Mouse (Mus musculus): Measurements from ENCODE around the gene Tpst2. TPM values are rescaled to one million over a fixed set of nuclear protein-coding genes. Genes with fewer than 3 reads are reported as not detected.

Gene Tpst2
- polyA plus RNA-seq, 1 experiment: 42.1 TPM

DNA sequence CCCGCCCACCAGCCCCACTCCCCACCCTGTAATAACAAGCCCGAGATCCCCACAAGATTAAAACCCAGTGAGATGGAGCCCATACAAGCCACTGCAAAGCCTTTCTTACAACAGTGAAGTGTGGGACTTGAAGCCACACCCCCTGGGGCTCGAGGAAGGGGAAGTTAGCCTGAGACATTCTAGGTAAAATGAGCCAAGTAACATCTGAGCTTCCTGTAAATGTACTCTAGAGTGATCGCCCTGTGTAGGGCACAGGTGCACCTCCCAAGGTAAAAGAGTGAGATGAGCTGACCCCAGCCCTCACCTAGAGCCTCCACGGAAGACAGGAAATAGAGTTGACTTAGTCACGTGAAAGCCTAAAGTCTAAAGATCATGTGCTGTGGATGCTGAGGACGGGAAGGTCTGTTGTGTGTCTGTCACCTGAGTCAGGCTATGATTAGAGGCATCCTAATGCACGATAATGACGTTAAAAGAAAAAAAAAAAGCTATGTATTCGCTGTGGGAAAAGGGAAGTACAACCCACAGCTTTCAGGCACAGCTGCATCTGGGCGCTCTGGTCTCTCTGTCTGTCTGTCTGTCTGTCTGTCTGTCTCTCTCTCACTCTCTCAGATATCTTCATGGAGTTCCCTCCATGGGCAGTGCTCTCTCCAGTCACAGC, 10.6 kb downstream of the Tpst2 start:
- TF ChIP-seq CTCF (IDR thresholded peaks at IDR 0.05; ENCODE audit: low read depth, low read length): no peak
- TF ChIP-seq POLR2A (IDR thresholded peaks at IDR 0.05; ENCODE audit: borderline replicate concordance, low read depth, low read length): no peak
- H3K27ac ChIP-seq (ENCODE audit: insufficient read depth, low read depth, low read length): peak overlapping the region; percentile 72
- peaks cover 59% of the 10 kb centered on the region for H3K4me1 ChIP-seq (ENCODE audit: control insufficient read depth, insufficient read depth, low read length)
- H3K4me3 ChIP-seq (ENCODE audit: insufficient read depth, low read length): peak overlapping the region; percentile 31

DNA sequence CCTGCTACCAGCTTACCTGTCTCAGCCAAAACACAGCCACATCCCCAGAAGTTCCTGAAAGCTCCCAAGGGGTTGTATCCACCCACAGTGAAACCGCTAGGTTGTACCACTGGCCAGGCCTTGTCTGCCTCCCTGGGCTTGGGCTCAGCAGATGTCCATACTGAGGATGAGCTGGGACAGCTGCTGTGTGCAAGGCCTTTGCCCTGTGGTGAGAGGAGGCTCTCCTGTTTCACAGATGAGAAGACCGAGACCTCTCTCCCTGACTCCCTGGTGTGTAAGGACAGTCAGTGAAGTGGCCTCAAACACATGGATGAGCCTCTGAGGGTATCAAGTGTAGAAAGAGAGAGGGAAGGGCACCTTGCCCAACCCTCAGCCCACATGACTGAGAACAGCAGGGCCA, 11.2 kb downstream of the Tpst2 start:
- TF ChIP-seq CTCF (IDR thresholded peaks at IDR 0.05; ENCODE audit: low read depth, low read length) (no peak), POLR2A (IDR thresholded peaks at IDR 0.05; ENCODE audit: borderline replicate concordance, low read depth, low read length) (no peak)

DNA sequence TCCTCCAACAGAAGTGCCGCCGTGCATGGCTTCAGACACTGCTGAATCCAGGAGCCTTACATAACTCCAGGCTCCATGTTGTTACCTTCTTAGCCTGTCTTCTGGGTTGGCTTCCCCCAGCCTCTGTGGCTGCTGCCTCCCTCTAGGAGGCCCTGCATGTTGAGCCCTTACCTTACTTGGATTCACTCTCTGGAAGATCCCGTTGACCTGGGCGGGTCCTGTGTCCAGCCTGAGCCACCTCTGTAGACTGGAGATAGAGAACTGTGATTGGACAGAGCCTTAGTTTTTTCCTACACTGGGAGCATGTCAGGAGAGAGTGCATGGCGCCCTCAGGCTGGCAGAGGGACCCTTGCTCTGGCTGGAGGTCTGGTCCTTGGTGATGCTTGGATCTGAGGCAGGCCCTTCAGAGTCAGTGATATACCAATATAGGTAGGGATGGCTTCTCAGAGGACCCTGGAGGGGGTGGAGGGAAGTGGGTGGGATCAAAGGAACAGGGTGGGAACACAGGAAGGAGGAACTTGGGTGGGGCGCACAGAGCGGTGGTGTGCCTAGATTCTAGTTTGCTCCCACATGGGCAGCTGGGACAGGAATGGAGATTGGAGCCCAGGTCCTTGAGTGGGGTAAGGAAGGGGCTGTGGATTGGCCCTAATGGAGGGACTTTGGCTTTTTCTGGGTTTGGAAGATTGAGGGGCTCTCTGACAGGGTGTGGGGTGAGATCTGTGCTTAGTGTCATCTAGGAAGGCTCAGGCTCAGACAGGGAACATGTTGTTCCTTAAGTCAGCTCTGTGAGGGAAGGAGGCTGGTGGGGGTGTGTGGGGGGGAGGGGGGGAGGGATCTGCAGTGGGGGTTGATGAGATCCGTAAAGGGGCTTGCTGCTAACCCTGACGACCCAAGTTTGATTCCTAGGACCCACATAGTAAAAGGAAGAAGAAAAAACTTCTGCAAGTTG, 12.0 kb downstream of the Tpst2 start:
- Histone ChIP-seq H3K4me1 (ENCODE audit: control insufficient read depth, insufficient read depth, low read length) (peaks cover 47% of the 10 kb centered on the region), H3K4me3 (ENCODE audit: insufficient read depth, low read length) (no peak overlapping the region), H3K27ac (ENCODE audit: insufficient read depth, low read depth, low read length) (no peak overlapping the region)
- no peak for TF ChIP-seq CTCF (IDR thresholded peaks at IDR 0.05; ENCODE audit: low read depth, low read length)
- no peak for TF ChIP-seq POLR2A (IDR thresholded peaks at IDR 0.05; ENCODE audit: borderline replicate concordance, low read depth, low read length)

More for the DNA sequence above, 11.2 kb downstream of the Tpst2 start:
- Histone ChIP-seq H3K27ac (ENCODE audit: insufficient read depth, low read depth, low read length) (peak overlapping the region; percentile 10; the same call in 1 of the 2 replicates), H3K4me1 (ENCODE audit: control insufficient read depth, insufficient read depth, low read length) (peaks cover 55% of the 10 kb centered on the region), H3K4me3 (ENCODE audit: insufficient read depth, low read length) (no peak overlapping the region)

DNA sequence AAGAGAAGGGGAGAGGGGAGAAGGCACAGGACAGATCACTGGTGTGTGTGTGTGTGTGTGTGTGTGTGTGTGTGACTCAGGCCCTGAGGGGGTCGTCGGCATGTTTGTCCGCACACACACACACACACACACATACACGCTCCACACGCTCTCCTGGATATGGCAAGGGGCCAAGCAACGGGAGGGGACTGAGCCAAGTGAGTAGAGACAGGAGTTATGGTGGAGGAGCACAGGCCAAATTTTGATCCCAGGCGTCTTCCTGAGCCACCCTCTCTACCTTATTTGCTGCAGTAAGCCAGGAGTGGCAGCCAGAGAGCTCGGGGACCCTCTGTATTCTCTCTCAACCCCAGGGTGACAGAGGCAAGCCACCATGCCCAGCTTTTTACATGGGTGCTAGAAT, 12.7 kb downstream of the Tpst2 start:
- TF ChIP-seq POLR2A (IDR thresholded peaks at IDR 0.05; ENCODE audit: borderline replicate concordance, low read depth, low read length) (no peak), CTCF (IDR thresholded peaks at IDR 0.05; ENCODE audit: low read depth, low read length) (no peak)
- Histone ChIP-seq H3K27ac (ENCODE audit: insufficient read depth, low read depth, low read length) (no peak overlapping the region), H3K4me3 (ENCODE audit: insufficient read depth, low read length) (no peak overlapping the region), H3K4me1 (ENCODE audit: control insufficient read depth, insufficient read depth, low read length) (peaks cover 39% of the 10 kb centered on the region)

DNA sequence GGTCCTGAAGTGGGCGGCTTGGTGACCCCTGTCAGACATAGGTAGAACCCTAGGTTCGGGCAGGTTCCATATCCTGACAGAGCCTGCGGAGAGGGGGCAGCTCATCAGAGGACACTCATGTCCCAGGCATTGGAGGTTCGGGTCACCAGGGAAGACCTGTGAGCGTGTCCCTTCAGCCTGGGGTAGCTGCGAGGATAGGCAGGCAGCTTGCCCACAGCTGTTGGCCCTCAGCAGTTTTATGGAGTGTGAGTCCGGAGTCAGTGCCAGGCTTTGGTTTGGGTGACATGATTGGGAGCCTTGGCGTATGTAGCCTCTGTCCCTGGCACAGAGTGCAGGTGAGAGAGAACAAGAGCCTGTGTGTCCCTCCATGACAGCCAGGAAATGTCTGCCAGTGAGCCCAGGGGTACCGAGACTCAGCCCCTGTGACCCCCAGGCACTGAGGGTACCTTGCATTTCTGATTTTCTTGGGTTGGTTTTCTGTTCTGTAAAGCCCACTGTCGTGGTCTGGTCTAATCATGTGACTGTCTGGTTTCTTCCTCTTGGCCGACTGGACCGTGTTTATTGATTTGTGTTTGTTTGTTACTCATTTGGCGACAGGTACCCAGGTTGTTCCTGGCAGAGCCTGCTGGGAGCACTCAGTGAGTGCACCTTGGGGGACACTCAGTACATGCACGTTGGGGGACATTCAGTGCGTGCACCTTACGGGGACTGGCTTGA, 13.5 kb downstream of the Tpst2 start:
- TF ChIP-seq CTCF (IDR thresholded peaks at IDR 0.05; ENCODE audit: low read depth, low read length): no peak
- no peak for TF ChIP-seq POLR2A (IDR thresholded peaks at IDR 0.05; ENCODE audit: borderline replicate concordance, low read depth, low read length)
- Histone ChIP-seq H3K4me1 (ENCODE audit: control insufficient read depth, insufficient read depth, low read length) (peaks cover 38% of the 10 kb centered on the region), H3K27ac (ENCODE audit: insufficient read depth, low read depth, low read length) (no peak overlapping the region), H3K4me3 (ENCODE audit: insufficient read depth, low read length) (no peak overlapping the region)

DNA sequence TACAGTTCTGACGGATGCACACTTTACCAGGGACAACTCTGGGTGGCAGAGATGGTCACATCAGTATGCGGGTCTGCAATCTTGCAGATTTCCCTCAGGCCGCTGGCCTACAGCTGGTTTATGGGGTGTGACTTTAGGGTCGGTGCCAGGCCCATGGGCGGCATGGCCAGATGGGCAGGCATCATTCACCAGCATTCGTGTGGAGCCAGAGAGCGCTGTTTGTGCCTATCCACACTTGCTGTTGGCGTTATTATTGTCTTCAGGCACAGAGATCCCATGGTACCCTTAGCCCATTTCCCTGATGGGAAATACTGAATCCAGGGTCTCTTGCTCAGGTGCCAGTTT, 14.0 kb downstream of the Tpst2 start:
- peaks cover 39% of the 10 kb centered on the region for H3K4me1 ChIP-seq (ENCODE audit: control insufficient read depth, insufficient read depth, low read length)

DNA sequence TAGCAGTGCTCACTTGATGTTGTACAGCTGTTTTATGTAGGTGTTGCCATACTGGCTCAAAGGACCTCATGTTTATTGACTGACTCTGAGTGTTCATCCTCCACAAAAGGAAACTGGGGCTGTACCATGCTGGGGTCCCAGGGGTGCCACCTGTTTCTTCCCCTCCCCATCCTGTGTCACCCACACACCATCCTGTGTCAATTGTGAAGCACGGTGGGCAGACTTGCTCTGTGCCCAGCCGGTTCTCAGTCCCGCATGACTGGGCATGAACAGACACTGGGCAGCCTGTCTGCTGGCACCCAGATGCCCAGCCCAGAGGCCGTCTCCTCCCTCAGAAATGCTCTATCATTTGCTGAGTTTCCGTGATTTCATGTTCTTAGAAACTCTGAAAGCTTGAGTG, 15.4 kb downstream of the Tpst2 start:
- Histone ChIP-seq H3K4me1 (ENCODE audit: control insufficient read depth, insufficient read depth, low read length) (peaks cover 33% of the 10 kb centered on the region), H3K4me3 (ENCODE audit: insufficient read depth, low read length) (no peak overlapping the region), H3K27ac (ENCODE audit: insufficient read depth, low read depth, low read length) (no peak overlapping the region)
- TF ChIP-seq POLR2A (IDR thresholded peaks at IDR 0.05; ENCODE audit: borderline replicate concordance, low read depth, low read length): no peak
- TF ChIP-seq CTCF (IDR thresholded peaks at IDR 0.05; ENCODE audit: low read depth, low read length): no peak

More for the DNA sequence above, 14.0 kb downstream of the Tpst2 start:
- H3K27ac ChIP-seq (ENCODE audit: insufficient read depth, low read depth, low read length): no peak overlapping the region
- no peak for TF ChIP-seq POLR2A (IDR thresholded peaks at IDR 0.05; ENCODE audit: borderline replicate concordance, low read depth, low read length)
- TF ChIP-seq CTCF (IDR thresholded peaks at IDR 0.05; ENCODE audit: low read depth, low read length): no peak
- H3K4me3 ChIP-seq (ENCODE audit: insufficient read depth, low read length): no peak overlapping the region

DNA sequence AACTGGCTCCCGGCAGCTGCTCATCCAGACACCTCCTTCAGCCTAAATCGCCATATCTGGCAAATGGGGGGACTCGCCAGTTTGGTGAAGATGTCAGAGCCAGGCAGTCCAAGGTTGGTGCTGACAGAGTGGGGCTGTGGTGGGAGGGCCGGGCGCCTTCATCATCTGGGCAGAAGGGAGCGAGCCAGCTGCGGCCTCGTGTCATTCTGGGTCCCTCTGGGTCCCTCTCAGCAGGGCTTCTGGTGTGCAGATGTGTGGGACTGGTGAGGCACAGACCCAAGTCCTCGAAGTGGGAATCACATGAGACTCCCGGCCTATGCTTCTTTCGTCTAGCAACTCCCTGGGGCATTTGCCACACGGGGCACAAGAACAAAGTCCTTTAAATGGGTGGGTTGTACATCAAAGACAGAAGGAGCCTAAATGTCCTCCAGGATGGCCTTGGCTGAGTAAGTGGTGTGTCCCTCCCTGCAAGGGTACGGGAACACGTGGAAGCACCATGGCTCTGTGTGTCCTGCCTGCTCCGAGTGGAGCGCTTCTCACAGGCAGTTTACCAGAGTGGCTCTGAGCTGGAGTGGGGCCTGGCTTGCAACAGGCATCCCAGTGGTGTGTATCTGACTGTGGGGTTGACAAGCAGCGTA, 16.0 kb downstream of the Tpst2 start:
- no peak for TF ChIP-seq POLR2A (IDR thresholded peaks at IDR 0.05; ENCODE audit: borderline replicate concordance, low read depth, low read length)
- Histone ChIP-seq H3K27ac (ENCODE audit: insufficient read depth, low read depth, low read length) (no peak overlapping the region), H3K4me3 (ENCODE audit: insufficient read depth, low read length) (no peak overlapping the region), H3K4me1 (ENCODE audit: control insufficient read depth, insufficient read depth, low read length) (peaks cover 35% of the 10 kb centered on the region)

DNA sequence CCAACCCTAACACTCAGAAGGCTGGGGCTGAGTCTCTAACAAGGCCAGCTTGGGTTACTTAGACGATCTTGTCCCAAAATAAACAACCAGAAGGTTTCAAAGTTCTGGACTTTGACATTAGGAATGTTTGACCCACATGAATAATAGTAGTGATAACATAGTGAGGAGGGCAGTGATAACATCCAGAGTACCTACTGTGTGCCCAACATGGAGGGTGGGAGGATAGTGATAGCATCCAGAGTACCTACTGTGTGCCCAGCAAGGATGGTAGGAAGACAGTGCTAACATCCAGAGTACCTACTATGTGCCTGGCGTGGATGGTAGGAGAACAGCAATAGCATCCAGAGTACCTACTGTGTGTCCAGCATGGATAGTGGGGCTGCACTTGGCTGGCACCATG, 17.3 kb downstream of the Tpst2 start:
- TF ChIP-seq CTCF (IDR thresholded peaks at IDR 0.05; ENCODE audit: low read depth, low read length) (no peak), POLR2A (IDR thresholded peaks at IDR 0.05; ENCODE audit: borderline replicate concordance, low read depth, low read length) (no peak)
- Histone ChIP-seq H3K4me3 (ENCODE audit: insufficient read depth, low read length) (no peak overlapping the region), H3K4me1 (ENCODE audit: control insufficient read depth, insufficient read depth, low read length) (peaks cover 34% of the 10 kb centered on the region), H3K27ac (ENCODE audit: insufficient read depth, low read depth, low read length) (no peak overlapping the region)

Measured in bone marrow macrophage, adult 2 months (primary cell).